Mouse (Mus musculus): ENCODE measurements around the gene 2310007B03Rik. TPM values are rescaled to one million over a fixed set of nuclear protein-coding genes. Genes with fewer than 3 reads are reported as not detected.

2310007B03Rik gene
- under 1 TPM in 1 of 2 experiments, not detected in 1; 0.18 TPM for polyA plus RNA-seq (2012; fragmentation: generic; extraction: Trizol)

GRCm38 (mm10) chr1:93160501-93161133 is at the start of gene 2310007B03Rik:
Gene 2310007B03Rik, minus strand, starts transcription at chr1:93160948.

GRCm38 (mm10) chr1:93168295-93168775 is 7.6 kb upstream of the 2310007B03Rik start, which contains the start of gene Crocc2:
Gene Crocc2, plus strand, starts transcription at chr1:93168725.

GRCm38 (mm10) chr1:93135036-93135526 is 25.7 kb downstream of the 2310007B03Rik start, which contains the start of gene Agxt:
Gene Agxt, plus strand, starts transcription at chr1:93135240.

DNA sequence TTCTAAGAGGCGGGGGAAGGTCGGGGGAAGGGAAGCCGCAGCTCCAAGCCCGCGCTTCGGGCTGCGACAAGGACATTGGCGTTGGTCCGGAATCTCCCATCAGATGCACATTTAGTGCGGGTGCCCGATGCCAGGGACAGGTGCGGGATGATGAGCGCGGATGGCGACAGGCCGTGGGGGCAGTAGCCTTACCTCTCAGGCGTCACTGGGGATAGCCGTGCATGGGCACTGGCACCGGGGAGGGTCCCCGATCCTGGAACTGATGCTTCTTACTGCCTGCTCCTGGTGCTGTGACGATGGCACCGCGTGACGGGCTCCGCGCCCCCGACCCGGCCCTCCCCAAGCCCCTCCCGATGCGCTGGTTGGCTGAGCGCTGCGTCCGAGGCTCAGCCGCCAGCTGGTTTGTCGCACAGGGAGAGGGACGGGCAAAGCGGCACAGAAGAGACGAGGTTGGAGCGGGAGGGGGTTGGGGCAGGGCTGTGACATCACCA is 59.1 kb downstream of the 2310007B03Rik start, which contains the start of gene Kif1a:
Gene Kif1a (minus strand): TSS at position 381 of the 491 bp plus-strand sequence.

Other genes with a start within 250 kb of the 2310007B03Rik start
- 10 to 100 TPM in 1 of 2 experiments, 1 to 10 TPM in 1; 9.1 to 17.8 TPM for gene Capn10, start 226.6 kb downstream of the 2310007B03Rik start, polyA plus RNA-seq (2012; fragmentation: generic; extraction: Trizol)
- gene Gpr35, start 210.1 kb downstream of the 2310007B03Rik start, polyA plus RNA-seq (2012; fragmentation: generic; extraction: Trizol), result under 1 TPM in 1 of 2 experiments, not detected in 1; 0.26 TPM
- gene Aqp12, start 154.6 kb downstream of the 2310007B03Rik start, polyA plus RNA-seq (2012; fragmentation: generic; extraction: Trizol), result not detected
- under 1 TPM in 1 of 2 experiments, not detected in 1; 0.01 TPM for gene Kif1a, start 59.0 kb downstream of the 2310007B03Rik start, polyA plus RNA-seq (2012; fragmentation: generic; extraction: Trizol)
- under 1 TPM in 1 of 2 experiments, not detected in 1; 0.19 TPM for gene Agxt, start 25.7 kb downstream of the 2310007B03Rik start, polyA plus RNA-seq (2012; fragmentation: generic; extraction: Trizol)
- 1 to 10 TPM in 1 of 2 experiments, under 1 TPM in 1; 0.01 to 8.1 TPM for gene Crocc2, start 7.8 kb upstream of the 2310007B03Rik start, polyA plus RNA-seq (2012; fragmentation: generic; extraction: Trizol)
- 100 to 1,000 TPM in 1 of 2 experiments, under 1 TPM in 1; 0.06 to 167 TPM for gene Sned1, start 74.9 kb upstream of the 2310007B03Rik start, polyA plus RNA-seq (2012; fragmentation: generic; extraction: Trizol)
- 100 to 1,000 TPM in 1 of 2 experiments, 1 to 10 TPM in 1; 6.4 to 247 TPM for gene Mterf4, start 145.0 kb upstream of the 2310007B03Rik start, polyA plus RNA-seq (2012; fragmentation: generic; extraction: Trizol)
- gene Ppp1r7, start 181.9 kb upstream of the 2310007B03Rik start, polyA plus RNA-seq (2012; fragmentation: generic; extraction: Trizol), result 10 to 100 TPM in 1 of 2 experiments, 1 to 10 TPM in 1; 4.2 to 14.6 TPM
- gene Pask, start 182.5 kb upstream of the 2310007B03Rik start, polyA plus RNA-seq (2012; fragmentation: generic; extraction: Trizol), result 10 to 100 TPM in 1 of 2 experiments, 1 to 10 TPM in 1; 4.1 to 11.0 TPM
- gene Ano7, start 213.0 kb upstream of the 2310007B03Rik start, polyA plus RNA-seq (2012; fragmentation: generic; extraction: Trizol), result under 1 TPM in 1 of 2 experiments, not detected in 1; 0.02 TPM